Mouse (Mus musculus): ENCODE data around the gene Hao2.

Gene Hao2

GRCm38 (mm10) chr3:98856892-98857291 is 36.1 kb downstream of the Hao2 start:
- DNase-seq (ENCODE audit: low spot score): no peak

- no peak for DNase-seq (ENCODE audit: low spot score)
These were observed 37.9 kb downstream of the Hao2 start for GRCm38 (mm10) chr3:98855160-98855559.

- no peak for DNase-seq (ENCODE audit: low spot score)
These were observed 39.4 kb downstream of the Hao2 start for GRCm38 (mm10) chr3:98853685-98854084.

GRCm38 (mm10) chr3:98853051-98853450 is 40.0 kb downstream of the Hao2 start:
- DNase-seq (ENCODE audit: low spot score): no peak

- DNase-seq (ENCODE audit: low spot score): no peak
These were observed 40.4 kb downstream of the Hao2 start for GRCm38 (mm10) chr3:98852631-98853030.

GRCm38 (mm10) chr3:98851853-98852252 is 41.2 kb downstream of the Hao2 start:
- DNase-seq (ENCODE audit: low spot score): no peak

GRCm38 (mm10) chr3:98850262-98850661 is 42.8 kb downstream of the Hao2 start:
- DNase-seq (ENCODE audit: low spot score): no peak

GRCm38 (mm10) chr3:98848898-98849297 is 44.1 kb downstream of the Hao2 start:
- DNase-seq (ENCODE audit: low spot score): no peak

Measured in urinary bladder, postnatal 14 days (tissue).